In the genomic region with DNA sequence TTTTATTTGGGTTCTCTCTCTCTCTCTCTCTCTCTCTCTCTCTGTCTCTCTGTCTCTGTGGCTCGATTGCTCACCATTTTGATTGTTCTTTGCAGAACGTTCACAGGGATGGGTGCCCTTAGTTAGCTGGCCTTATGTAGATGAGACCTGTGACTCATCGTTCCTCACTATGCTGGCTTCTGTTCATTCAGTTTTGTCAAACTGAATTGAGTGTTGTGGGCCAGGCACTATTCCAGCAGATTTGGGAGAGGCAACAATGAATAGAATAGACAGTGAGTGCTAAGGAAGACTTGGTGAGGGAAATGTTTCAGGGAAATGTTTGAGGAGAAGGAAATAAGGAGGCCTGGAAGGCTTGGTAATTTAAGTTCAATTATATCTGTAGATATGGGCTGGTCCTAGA, we compare ENCODE assay signal across 19 mouse cellular contexts. TPM values are rescaled to one million over a fixed set of nuclear protein-coding genes. Genes with fewer than 3 reads are reported as not detected.
DNase-seq lines count a peak whose midpoint lies in the region.
"Had no signal": no experiment of that assay in that cellular context is flagged by ENCODE, and none has a peak within 500 bp of the region (broad histone marks: within the 10 kb centered on the region; RNA-seq: fewer than 3 reads in every experiment).

No protein-coding gene starts in this region.

- peak; percentile 11 for DNase-seq in heart, adult 11 months
- DNase-seq in heart, adult 8-10 months (ENCODE audit: low spot score): no peak
- peak; percentile 71 for DNase-seq in 3T3-L1 (ENCODE audit: low read depth, low spot score)
- DNase-seq in Muller cell, postnatal 12 days (ENCODE audit: inconsistent ontology term): peak; percentile 65
- DNase-seq in testis, postnatal 10 days (ENCODE audit: low spot score): no peak
- no peak for DNase-seq in cerebellum, postnatal 25 days
- DNase-seq: adrenal gland, adult 2 months; adrenal gland, adult 8-10 months; adrenal gland, postnatal 10 days; adrenal gland, postnatal 14 days; adrenal gland, postnatal 25 days; adrenal gland, postnatal 36 days; B cell, adult 2 months; cerebellum, adult 11 months; cerebellum, adult 11-12 months; cerebellum, adult 18-20 months; cerebellum, adult 2 months; cerebellum, adult 8-10 months had no signal

RNA-seq across cellular contexts. Expression of gene Vps50, which starts 2.1 kb away (rescaled TPM):
- 10 to 100 TPM; 12.4 to 17.2 (median 16.0) TPM for total RNA-seq in heart, adult 8-10 months (2022)

RNA-seq across cellular contexts. Expression of gene Hepacam2, which starts 2.2 kb away (rescaled TPM):
- under 1 TPM; 0.11 to 0.41 (median 0.25) TPM for total RNA-seq in heart, adult 8-10 months (2022)
- total RNA-seq: adrenal gland, postnatal 14 days; MEL had no signal

Comparison
In these comparisons a context has a peak if more than half of its experiments do, and no peak if none do; other contexts are left out.
1. DNase-seq: peak in heart, adult 11 months (single experiment), 3T3-L1 (single experiment) and Muller cell, postnatal 12 days (single experiment); none in heart, adult 8-10 months (single experiment), testis, postnatal 10 days (single experiment) and cerebellum, postnatal 25 days (0 of 2).